Mouse (Mus musculus): ENCODE results near the gene Eftud2. TPM values are rescaled to one million over a fixed set of nuclear protein-coding genes. Genes with fewer than 3 reads are reported as not detected.

Eftud2 gene
- polyA plus RNA-seq, 1 experiment from 2014 or later, result 255 TPM

- whole genome bisulfite sequencing, result 86% methylated on average over 5 of the region's 5 CpGs
- H3K36me3 ChIP-seq (ENCODE audit: control insufficient read depth, insufficient read depth, low read length), result peaks cover 7% of the 10 kb centered on the region
- H3K27ac ChIP-seq (ENCODE audit: low read depth, low read length), result no peak overlapping the region
- H3K27me3 ChIP-seq (ENCODE audit: control insufficient read depth, insufficient read depth, low read length), result no peaks in the 10 kb centered on the region
- no peak overlapping the region for H3K9ac ChIP-seq (ENCODE audit: low read length)
- no peak for ATAC-seq (ENCODE audit: insufficient read depth, low FRiP score, low TSS enrichment)
- H3K9me3 ChIP-seq (ENCODE audit: control insufficient read depth, low read length), result no peaks in the 10 kb centered on the region
- no peak overlapping the region for H3K4me2 ChIP-seq (ENCODE audit: low read depth)
- H3K4me3 ChIP-seq (ENCODE audit: low read depth, low read length), result no peak overlapping the region
- no peaks in the 10 kb centered on the region for H3K4me1 ChIP-seq (ENCODE audit: control insufficient read depth, insufficient read depth, low read length)
- no peak for DNase-seq (ENCODE audit: low spot score)
Observed at GRCm38 (mm10) chr11:102902107-102902506, 21.3 kb upstream of the Eftud2 start.

GRCm38 (mm10) chr11:102901199-102901598, 20.4 kb upstream of the Eftud2 start:
- H3K4me1 ChIP-seq (ENCODE audit: control insufficient read depth, insufficient read depth, low read length), result no peaks in the 10 kb centered on the region
- peaks cover under 1% of the 10 kb centered on the region; the same call in 1 of the 2 replicates for H3K27me3 ChIP-seq (ENCODE audit: control insufficient read depth, insufficient read depth, low read length)
- H3K27ac ChIP-seq (ENCODE audit: low read depth, low read length), result no peak overlapping the region
- no peak overlapping the region for H3K9ac ChIP-seq (ENCODE audit: low read length)
- no peak overlapping the region for H3K4me2 ChIP-seq (ENCODE audit: low read depth)
- WGBS, result 65% methylated on average over 4 of the region's 4 CpGs
- H3K9me3 ChIP-seq (ENCODE audit: control insufficient read depth, low read length), result no peaks in the 10 kb centered on the region
- ATAC-seq (ENCODE audit: insufficient read depth, low FRiP score, low TSS enrichment) (no peak), DNase-seq (ENCODE audit: low spot score) (no peak)
- no peak overlapping the region for H3K4me3 ChIP-seq (ENCODE audit: low read depth, low read length)
- peaks cover 6% of the 10 kb centered on the region for H3K36me3 ChIP-seq (ENCODE audit: control insufficient read depth, insufficient read depth, low read length)

GRCm38 (mm10) chr11:102900763-102901162, 20.0 kb upstream of the Eftud2 start, which contains the start of gene Gfap:
Gene Gfap, minus strand, starts transcription at chr11:102900912.
- WGBS, result 10% methylated on average over 7 of the region's 7 CpGs

GRCm38 (mm10) chr11:102898408-102898807, 17.6 kb upstream of the Eftud2 start:
- Histone ChIP-seq H3K9me3 (ENCODE audit: control insufficient read depth, low read length) (no peaks in the 10 kb centered on the region), H3K4me2 (ENCODE audit: low read depth) (no peak overlapping the region), H3K36me3 (ENCODE audit: control insufficient read depth, insufficient read depth, low read length) (no peaks in the 10 kb centered on the region), H3K4me3 (ENCODE audit: low read depth, low read length) (no peak overlapping the region), H3K27ac (ENCODE audit: low read depth, low read length) (no peak overlapping the region), H3K9ac (ENCODE audit: low read length) (no peak overlapping the region), H3K4me1 (ENCODE audit: control insufficient read depth, insufficient read depth, low read length) (no peaks in the 10 kb centered on the region), H3K27me3 (ENCODE audit: control insufficient read depth, insufficient read depth, low read length) (peaks cover 22% of the 10 kb centered on the region)
- no peak for DNase-seq (ENCODE audit: low spot score)
- WGBS, result 81% methylated on average over 9 of the region's 9 CpGs
- no peak for ATAC-seq (ENCODE audit: insufficient read depth, low FRiP score, low TSS enrichment)

More at GRCm38 (mm10) chr11:102900763-102901162, 20.0 kb upstream of the Eftud2 start, which contains the start of gene Gfap:
- Histone ChIP-seq H3K36me3 (ENCODE audit: control insufficient read depth, insufficient read depth, low read length) (peaks cover 3% of the 10 kb centered on the region), H3K4me2 (ENCODE audit: low read depth) (no peak within 1 kb of the TSS), H3K27ac (ENCODE audit: low read depth, low read length) (no peak within 1 kb of the TSS), H3K27me3 (ENCODE audit: control insufficient read depth, insufficient read depth, low read length) (peaks cover 5% of the 10 kb centered on the region; the same call in 1 of the 2 replicates), H3K4me1 (ENCODE audit: control insufficient read depth, insufficient read depth, low read length) (no peaks in the 10 kb centered on the region), H3K9me3 (ENCODE audit: control insufficient read depth, low read length) (no peaks in the 10 kb centered on the region), H3K9ac (ENCODE audit: low read length) (no peak within 1 kb of the TSS), H3K4me3 (ENCODE audit: low read depth, low read length) (no peak within 1 kb of the TSS)
- no peak for ATAC-seq (ENCODE audit: insufficient read depth, low FRiP score, low TSS enrichment)
- DNase-seq (ENCODE audit: low spot score), result peak; percentile 85

GRCm38 (mm10) chr11:102896641-102897040, 15.9 kb upstream of the Eftud2 start:
- H3K9ac ChIP-seq (ENCODE audit: low read length), result no peak overlapping the region
- no peak overlapping the region for H3K27ac ChIP-seq (ENCODE audit: low read depth, low read length)
- H3K9me3 ChIP-seq (ENCODE audit: control insufficient read depth, low read length), result no peaks in the 10 kb centered on the region
- ATAC-seq (ENCODE audit: insufficient read depth, low FRiP score, low TSS enrichment) (no peak), DNase-seq (ENCODE audit: low spot score) (no peak)
- H3K36me3 ChIP-seq (ENCODE audit: control insufficient read depth, insufficient read depth, low read length), result no peaks in the 10 kb centered on the region
- H3K4me3 ChIP-seq (ENCODE audit: low read depth, low read length), result no peak overlapping the region
- WGBS, result 78% methylated on average over 20 of the region's 20 CpGs
- no peaks in the 10 kb centered on the region for H3K4me1 ChIP-seq (ENCODE audit: control insufficient read depth, insufficient read depth, low read length)
- peaks cover 30% of the 10 kb centered on the region for H3K27me3 ChIP-seq (ENCODE audit: control insufficient read depth, insufficient read depth, low read length)
- H3K4me2 ChIP-seq (ENCODE audit: low read depth), result no peak overlapping the region

- Histone ChIP-seq H3K27me3 (ENCODE audit: control insufficient read depth, insufficient read depth, low read length) (peaks cover 31% of the 10 kb centered on the region), H3K36me3 (ENCODE audit: control insufficient read depth, insufficient read depth, low read length) (no peaks in the 10 kb centered on the region), H3K9me3 (ENCODE audit: control insufficient read depth, low read length) (no peaks in the 10 kb centered on the region), H3K4me2 (ENCODE audit: low read depth) (no peak overlapping the region), H3K4me3 (ENCODE audit: low read depth, low read length) (no peak overlapping the region), H3K27ac (ENCODE audit: low read depth, low read length) (no peak overlapping the region), H3K9ac (ENCODE audit: low read length) (no peak overlapping the region), H3K4me1 (ENCODE audit: control insufficient read depth, insufficient read depth, low read length) (no peaks in the 10 kb centered on the region)
- WGBS, result 79% methylated on average over 9 of the region's 9 CpGs
- no peak for ATAC-seq (ENCODE audit: insufficient read depth, low FRiP score, low TSS enrichment)
- no peak for DNase-seq (ENCODE audit: low spot score)
Observed at GRCm38 (mm10) chr11:102895779-102896178, 15.0 kb upstream of the Eftud2 start.

GRCm38 (mm10) chr11:102894716-102895115, 13.9 kb upstream of the Eftud2 start:
- Histone ChIP-seq H3K36me3 (ENCODE audit: control insufficient read depth, insufficient read depth, low read length) (no peaks in the 10 kb centered on the region), H3K4me1 (ENCODE audit: control insufficient read depth, insufficient read depth, low read length) (no peaks in the 10 kb centered on the region), H3K9ac (ENCODE audit: low read length) (no peak overlapping the region), H3K9me3 (ENCODE audit: control insufficient read depth, low read length) (no peaks in the 10 kb centered on the region), H3K4me2 (ENCODE audit: low read depth) (no peak overlapping the region), H3K4me3 (ENCODE audit: low read depth, low read length) (no peak overlapping the region), H3K27ac (ENCODE audit: low read depth, low read length) (no peak overlapping the region), H3K27me3 (ENCODE audit: control insufficient read depth, insufficient read depth, low read length) (peaks cover 31% of the 10 kb centered on the region)
- ATAC-seq (ENCODE audit: insufficient read depth, low FRiP score, low TSS enrichment), result no peak
- no peak for DNase-seq (ENCODE audit: low spot score)
- WGBS, result 92% methylated on average over 4 of the region's 4 CpGs

- no peak for ATAC-seq (ENCODE audit: insufficient read depth, low FRiP score, low TSS enrichment)
- 2% methylated on average over 43 of the region's 43 CpGs for WGBS
Observed at GRCm38 (mm10) chr11:102893015-102893651, 12.3 kb upstream of the Eftud2 start.

GRCm38 (mm10) chr11:102890096-102890495, 9.3 kb upstream of the Eftud2 start:
- WGBS, result 56% methylated on average over 5 of the region's 5 CpGs
- ATAC-seq (ENCODE audit: insufficient read depth, low FRiP score, low TSS enrichment), result no peak
- H3K27me3 ChIP-seq (ENCODE audit: control insufficient read depth, insufficient read depth, low read length), result peaks cover 26% of the 10 kb centered on the region

More at GRCm38 (mm10) chr11:102893015-102893651, 12.3 kb upstream of the Eftud2 start:
- no peaks in the 10 kb centered on the region for H3K4me1 ChIP-seq (ENCODE audit: control insufficient read depth, insufficient read depth, low read length)
- DNase-seq (ENCODE audit: low spot score), result peak; percentile 76
- H3K4me3 ChIP-seq (ENCODE audit: low read depth, low read length), result peak overlapping the region; percentile 20; the same call in 1 of the 2 replicates
- H3K4me2 ChIP-seq (ENCODE audit: low read depth), result peak overlapping the region; percentile 32
- no peaks in the 10 kb centered on the region for H3K36me3 ChIP-seq (ENCODE audit: control insufficient read depth, insufficient read depth, low read length)
- peaks cover 33% of the 10 kb centered on the region for H3K27me3 ChIP-seq (ENCODE audit: control insufficient read depth, insufficient read depth, low read length)
- H3K27ac ChIP-seq (ENCODE audit: low read depth, low read length), result no peak overlapping the region
- no peaks in the 10 kb centered on the region for H3K9me3 ChIP-seq (ENCODE audit: control insufficient read depth, low read length)
- 0 out of 2 replicates have a peak overlapping the region, but pooled peaks have one; percentile 20 for H3K9ac ChIP-seq (ENCODE audit: low read length)

More at GRCm38 (mm10) chr11:102890096-102890495, 9.3 kb upstream of the Eftud2 start:
- Histone ChIP-seq H3K27ac (ENCODE audit: low read depth, low read length) (no peak overlapping the region), H3K4me3 (ENCODE audit: low read depth, low read length) (no peak overlapping the region), H3K9me3 (ENCODE audit: control insufficient read depth, low read length) (no peaks in the 10 kb centered on the region), H3K9ac (ENCODE audit: low read length) (no peak overlapping the region), H3K36me3 (ENCODE audit: control insufficient read depth, insufficient read depth, low read length) (no peaks in the 10 kb centered on the region), H3K4me2 (ENCODE audit: low read depth) (no peak overlapping the region), H3K4me1 (ENCODE audit: control insufficient read depth, insufficient read depth, low read length) (no peaks in the 10 kb centered on the region)
- DNase-seq (ENCODE audit: low spot score), result no peak

All from neural tube, embryonic 11.5 days (tissue).